Mouse (Mus musculus) forebrain, embryonic 15.5 days (tissue): ENCODE data around the gene Tac4. TPM values are rescaled to one million over a fixed set of nuclear protein-coding genes. Genes with fewer than 3 reads are reported as not detected.

Experiments used
- ATAC-seq: fragments of 200-750 bp; cut with Nextera tagmentation; replicated peaks from 2 replicates; pipeline ENCODE4 v1.8.0; 2017; ENCODE audit warnings: mild to moderate bottlenecking, moderate TSS enrichment, moderate library complexity
- H3K27ac ChIP-seq: fragments of 300-500 bp; sonication (generic); replicated peaks from 2 replicates; pipeline ENCODE4 v1.5.1; 2015; ENCODE audit warnings: mild to moderate bottlenecking, inconsistent platforms
- H3K27me3 ChIP-seq: fragments of 300-500 bp; sonication (generic); 2 replicates; pipeline ENCODE4 v1.6.1; 2015; ENCODE audit warnings: inconsistent platforms
- H3K36me3 ChIP-seq: fragments of 300-500 bp; sonication (generic); 2 replicates; pipeline ENCODE4 v1.6.1; 2015; ENCODE audit warnings: mild to moderate bottlenecking, inconsistent platforms
- H3K4me1 ChIP-seq: fragments of 300-500 bp; sonication (generic); 2 replicates; pipeline ENCODE4 v1.6.1; 2015; ENCODE audit warnings: inconsistent platforms
- H3K4me2 ChIP-seq: fragments of 300-500 bp; sonication (generic); replicated peaks from 2 replicates; pipeline ENCODE4 v1.6.1; 2015; ENCODE audit warnings: mild to moderate bottlenecking, inconsistent platforms
- H3K4me3 ChIP-seq: fragments of 300-500 bp; sonication (generic); 2 replicates; pipeline ENCODE4 v1.5.1; 2015; ENCODE audit warnings: mild to moderate bottlenecking, inconsistent platforms
- H3K9ac ChIP-seq: fragments of 300-500 bp; sonication (generic); replicated peaks from 2 replicates; pipeline ENCODE4 v1.6.1; 2015; ENCODE audit warnings: mild to moderate bottlenecking, inconsistent platforms
- H3K9me3 ChIP-seq: fragments of 300-500 bp; sonication (generic); 2 replicates; pipeline ENCODE4 v1.6.1; 2016; ENCODE audit warnings: inconsistent platforms
- WGBS: fragments of 180-500 bp; shearing (Covaris S2); methylation state at CpG from one replicate; pipeline ENCODE4 v1.1.7; 2015; ENCODE audit warnings: mixed read lengths; 5-methylcytosine and 5-hydroxymethylcytosine counted together
- polyA plus RNA-seq: library from polyadenylated mRNA; unstranded; fragments of >200 nt; fragmentation: Nextera tagmentation; extraction: Ambion mirVana; gene quantifications from 2 replicates; pipeline ENCODE4 v1.2.1, GENCODE M21; 2015

The Tac4 gene
- not detected in 2 replicates for polyA plus RNA-seq

DNA sequence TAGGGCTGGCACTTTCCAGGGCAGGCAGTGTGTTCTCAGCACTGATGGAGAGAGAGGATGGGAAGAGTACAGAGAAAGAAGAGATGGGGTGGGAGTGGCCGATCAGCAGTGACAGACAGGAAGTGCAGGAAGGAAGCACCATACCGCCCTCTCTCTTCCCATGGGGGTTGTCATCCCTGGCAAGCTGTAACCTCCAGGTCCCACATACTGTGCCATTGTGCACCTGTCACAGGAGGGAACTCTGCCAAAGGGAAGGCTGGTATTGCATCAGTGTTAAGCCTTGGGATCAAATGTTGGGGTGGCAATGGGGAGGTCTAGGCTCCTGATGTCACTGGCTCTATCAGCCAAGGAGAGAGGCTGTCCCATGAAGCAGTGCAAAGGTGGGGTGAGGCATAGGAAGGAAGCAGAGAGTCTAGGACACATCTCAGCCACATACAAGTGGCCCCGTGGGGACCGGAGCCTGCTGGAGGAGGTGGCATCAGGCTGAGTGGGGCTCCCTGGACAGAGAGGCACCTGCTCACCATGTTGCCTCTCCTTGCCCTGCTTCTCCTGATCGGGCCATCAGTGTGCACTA lies at the start of gene Tac4:
Gene Tac4, plus strand, starts transcription at position 352 of the 574 bp plus-strand sequence.
- ATAC-seq, result no peak
- Histone ChIP-seq H3K9ac (no peak within 1 kb of the TSS), H3K36me3 (no peaks in the 10 kb centered on the region), H3K9me3 (no peaks in the 10 kb centered on the region), H3K27ac (no peak within 1 kb of the TSS), H3K27me3 (no peaks in the 10 kb centered on the region), H3K4me1 (peaks cover 22% of the 10 kb centered on the region), H3K4me2 (no peak within 1 kb of the TSS), H3K4me3 (no peak within 1 kb of the TSS)
- WGBS, result 74% methylated on average over 5 of the region's 5 CpGs

DNA sequence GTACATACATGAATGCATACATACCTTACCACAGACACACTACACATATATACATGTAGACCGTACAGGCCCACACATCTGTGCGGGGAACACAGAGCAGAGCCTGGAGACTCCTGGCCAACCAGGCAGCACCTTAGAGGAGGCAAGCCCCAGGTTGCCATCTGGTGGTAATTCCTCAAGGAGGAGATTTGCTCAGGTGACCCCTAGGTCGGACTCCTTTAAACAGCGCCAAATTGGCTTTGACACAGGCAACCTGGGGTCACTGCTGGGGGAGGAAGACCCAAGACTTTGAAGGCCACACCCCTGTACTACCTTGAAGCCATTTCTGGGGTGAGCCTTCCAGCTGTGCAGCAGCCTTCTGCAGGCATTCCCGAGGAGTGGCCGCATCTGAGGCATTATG lies 47.7 kb upstream of the Tac4 start:
- H3K27me3 ChIP-seq, result no peaks in the 10 kb centered on the region
- no peak overlapping the region for H3K27ac ChIP-seq
- no peak for ATAC-seq
- H3K9ac ChIP-seq, result no peak overlapping the region
- H3K4me2 ChIP-seq, result no peak overlapping the region
- no peaks in the 10 kb centered on the region for H3K36me3 ChIP-seq
- WGBS, result 28% methylated on average over 6 of the region's 6 CpGs
- peaks cover 15% of the 10 kb centered on the region for H3K4me1 ChIP-seq
- H3K4me3 ChIP-seq, result no peak overlapping the region
- no peaks in the 10 kb centered on the region for H3K9me3 ChIP-seq

DNA sequence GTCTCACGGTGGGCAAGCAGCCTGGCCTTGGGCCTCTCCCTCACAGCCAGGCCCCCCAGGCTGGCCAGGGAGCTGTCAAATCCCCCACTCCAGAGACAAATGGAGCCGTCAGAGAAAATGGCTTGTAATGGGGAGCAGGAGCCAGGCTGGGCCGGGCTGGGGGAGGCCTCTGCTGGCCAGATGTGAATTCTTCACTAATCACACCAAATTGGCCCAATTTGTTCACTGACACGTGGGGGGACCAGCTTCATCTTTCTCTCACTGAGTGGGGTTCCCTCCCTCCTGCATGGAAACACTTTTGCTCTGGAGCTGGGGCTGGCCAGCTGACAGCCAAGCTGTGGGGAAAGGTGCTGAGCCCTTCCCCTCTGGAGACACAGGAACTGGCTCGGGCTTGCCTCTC lies 47.0 kb upstream of the Tac4 start:
- Histone ChIP-seq H3K9ac (no peak overlapping the region), H3K9me3 (no peaks in the 10 kb centered on the region), H3K4me2 (no peak overlapping the region), H3K4me1 (peaks cover 15% of the 10 kb centered on the region), H3K27ac (no peak overlapping the region), H3K36me3 (no peaks in the 10 kb centered on the region), H3K27me3 (no peaks in the 10 kb centered on the region), H3K4me3 (no peak overlapping the region)
- WGBS, result 16% methylated on average over 5 of the region's 5 CpGs
- no peak for ATAC-seq

DNA sequence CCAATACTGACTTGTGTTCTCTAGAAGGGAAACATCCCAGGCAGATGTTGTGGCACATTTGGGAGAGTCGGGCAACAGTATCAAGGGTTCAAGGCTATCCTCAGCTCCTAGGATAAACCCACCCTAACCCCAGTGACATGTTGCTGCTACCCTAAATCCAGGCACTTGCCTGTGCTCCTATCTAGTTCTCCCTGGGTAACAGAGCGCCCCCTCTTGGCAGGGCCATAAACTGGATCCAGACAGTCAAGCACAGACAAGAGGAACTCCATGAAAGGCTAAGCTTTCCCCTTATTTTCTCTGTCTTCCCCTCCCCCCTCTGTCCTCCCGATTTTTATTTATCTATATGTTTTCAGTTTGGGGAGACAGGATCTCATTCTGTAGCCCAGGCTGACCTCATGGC lies 45.1 kb upstream of the Tac4 start:
- Histone ChIP-seq H3K36me3 (no peaks in the 10 kb centered on the region), H3K9me3 (no peaks in the 10 kb centered on the region), H3K9ac (no peak overlapping the region), H3K27me3 (no peaks in the 10 kb centered on the region), H3K4me1 (peaks cover 4% of the 10 kb centered on the region; the same call in 1 of the 2 replicates), H3K27ac (no peak overlapping the region), H3K4me2 (no peak overlapping the region), H3K4me3 (no peak overlapping the region)
- WGBS, result 75% methylated on average over 3 of the region's 3 CpGs
- no peak for ATAC-seq

DNA sequence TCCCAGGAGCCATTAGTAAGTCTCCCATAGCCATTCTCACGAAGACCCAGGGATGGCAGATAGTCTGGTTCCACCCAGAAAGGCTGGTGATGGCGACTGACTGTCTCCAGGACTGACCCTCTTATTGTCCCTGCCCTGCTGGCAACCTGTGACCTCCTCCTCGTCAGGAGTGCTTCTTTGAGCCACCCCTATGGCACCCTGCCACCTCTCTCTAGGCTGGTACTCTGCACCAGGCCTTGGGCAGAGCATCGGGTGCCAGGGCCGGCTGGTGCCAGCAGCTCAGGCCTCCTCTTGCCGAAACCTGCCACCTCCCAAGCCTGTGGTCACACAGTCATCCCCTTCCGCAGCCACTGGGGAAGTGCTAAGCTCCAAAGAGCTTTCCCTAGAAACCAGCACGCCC lies 42.2 kb upstream of the Tac4 start:
- Histone ChIP-seq H3K9me3 (no peaks in the 10 kb centered on the region), H3K27me3 (peaks cover 19% of the 10 kb centered on the region), H3K9ac (no peak overlapping the region), H3K4me1 (peaks cover 13% of the 10 kb centered on the region), H3K27ac (no peak overlapping the region), H3K4me3 (no peak overlapping the region), H3K36me3 (no peaks in the 10 kb centered on the region), H3K4me2 (no peak overlapping the region)
- WGBS, result 63% methylated on average over 8 of the region's 8 CpGs
- no peak for ATAC-seq

DNA sequence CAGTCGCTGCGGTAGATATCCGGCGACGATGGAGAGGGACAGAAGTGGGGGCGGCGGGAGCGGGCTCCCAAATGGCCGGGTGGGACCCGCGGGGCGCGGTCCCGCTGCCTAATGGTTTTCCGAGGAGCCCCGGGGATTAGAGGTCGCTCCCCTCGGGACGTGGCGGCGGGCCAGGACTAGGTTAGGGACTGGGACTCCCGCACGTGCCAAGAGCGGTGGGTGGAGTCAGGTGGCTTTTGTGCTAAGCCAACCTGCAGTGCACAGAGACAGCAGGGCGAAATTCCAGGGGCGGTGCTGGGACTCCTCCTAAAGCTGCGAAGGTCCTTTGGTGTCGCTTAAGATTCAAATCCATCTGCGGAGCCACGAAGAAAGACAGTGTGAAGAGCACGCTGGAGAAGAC lies 37.9 kb upstream of the Tac4 start:
- no peak for ATAC-seq
- peak overlapping the region; percentile 70 for H3K4me2 ChIP-seq
- peaks cover 11% of the 10 kb centered on the region for H3K4me1 ChIP-seq
- no peaks in the 10 kb centered on the region for H3K36me3 ChIP-seq
- no peak overlapping the region for H3K27ac ChIP-seq
- peak overlapping the region; percentile 43 for H3K9ac ChIP-seq
- H3K4me3 ChIP-seq, result peak overlapping the region; percentile 40
- H3K27me3 ChIP-seq, result peaks cover 26% of the 10 kb centered on the region
- H3K9me3 ChIP-seq, result no peaks in the 10 kb centered on the region
- WGBS, result under 1% methylated on average over 31 of the region's 31 CpGs

DNA sequence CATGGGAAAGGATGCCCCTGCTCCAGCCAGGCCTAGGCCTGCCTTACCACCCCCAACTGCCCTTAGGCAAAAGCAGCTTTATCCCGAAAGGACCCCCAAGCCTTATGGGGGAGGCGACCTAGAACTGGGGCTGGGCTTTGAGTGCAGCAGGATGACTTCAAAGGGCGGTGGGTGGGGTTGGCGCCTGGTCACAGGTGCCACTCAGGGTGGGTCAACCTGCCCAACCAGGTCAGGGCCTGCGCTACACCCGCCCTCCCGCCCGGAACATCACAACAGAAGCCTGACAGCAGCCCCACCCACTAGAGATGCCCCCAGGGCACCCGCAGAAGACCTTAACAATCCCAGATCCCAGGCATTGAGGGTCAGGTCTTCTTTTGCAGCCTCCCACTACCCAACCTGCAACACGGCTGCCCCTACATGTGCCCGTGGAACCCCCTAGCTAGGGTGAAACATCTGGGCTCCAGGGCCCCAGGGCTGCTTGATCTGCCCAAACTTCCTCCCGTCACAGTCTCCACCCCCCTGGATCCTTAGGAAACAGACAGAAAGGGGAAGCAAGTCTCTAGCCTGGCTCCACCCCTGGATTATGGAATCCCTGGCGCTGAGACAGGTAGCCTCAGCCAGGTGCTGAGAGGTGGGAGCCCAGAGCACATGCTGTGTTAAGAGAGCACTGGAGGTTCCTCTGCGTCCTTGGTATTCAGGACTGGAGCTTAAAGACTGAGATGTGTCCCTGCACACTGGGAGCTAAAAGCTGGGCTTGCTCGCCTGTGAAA lies 37.0 kb upstream of the Tac4 start:
- no peak for ATAC-seq

DNA sequence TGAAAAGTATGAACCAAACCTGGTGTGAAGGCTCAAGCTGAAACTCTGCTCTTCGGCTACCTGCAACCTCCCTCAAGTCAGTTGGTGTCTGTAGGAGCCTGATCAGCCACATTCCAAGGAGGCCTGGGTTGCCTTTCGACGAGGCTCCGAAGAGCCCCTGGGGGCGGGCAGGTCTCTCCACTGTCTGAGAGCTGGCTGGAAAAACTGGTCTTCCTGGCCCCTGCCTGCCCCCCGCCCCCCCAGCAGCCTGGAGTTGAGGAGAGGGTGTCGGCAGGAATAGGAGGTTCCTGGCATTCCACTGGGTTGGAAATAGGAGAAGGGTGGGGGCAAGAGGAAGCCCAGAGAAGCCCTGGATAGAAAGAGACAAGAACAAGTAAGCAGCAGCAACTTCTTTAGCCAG lies 35.9 kb upstream of the Tac4 start:
- no peak overlapping the region for H3K9ac ChIP-seq
- H3K4me3 ChIP-seq, result no peak overlapping the region
- H3K9me3 ChIP-seq, result no peaks in the 10 kb centered on the region
- H3K36me3 ChIP-seq, result no peaks in the 10 kb centered on the region
- H3K4me2 ChIP-seq, result no peak overlapping the region
- H3K27me3 ChIP-seq, result peaks cover 26% of the 10 kb centered on the region
- peaks cover 11% of the 10 kb centered on the region for H3K4me1 ChIP-seq
- WGBS, result 30% methylated on average over 7 of the region's 7 CpGs
- H3K27ac ChIP-seq, result no peak overlapping the region
- ATAC-seq, result no peak

More for the DNA sequence above, 37.0 kb upstream of the Tac4 start:
- H3K9ac ChIP-seq, result no peak overlapping the region
- H3K27me3 ChIP-seq, result peaks cover 26% of the 10 kb centered on the region
- H3K9me3 ChIP-seq, result no peaks in the 10 kb centered on the region
- H3K4me2 ChIP-seq, result peak overlapping the region; percentile 70
- no peak overlapping the region for H3K27ac ChIP-seq
- H3K36me3 ChIP-seq, result no peaks in the 10 kb centered on the region
- WGBS, result 21% methylated on average over 15 of the region's 15 CpGs
- H3K4me1 ChIP-seq, result peaks cover 11% of the 10 kb centered on the region
- H3K4me3 ChIP-seq, result peak overlapping the region; percentile 40

DNA sequence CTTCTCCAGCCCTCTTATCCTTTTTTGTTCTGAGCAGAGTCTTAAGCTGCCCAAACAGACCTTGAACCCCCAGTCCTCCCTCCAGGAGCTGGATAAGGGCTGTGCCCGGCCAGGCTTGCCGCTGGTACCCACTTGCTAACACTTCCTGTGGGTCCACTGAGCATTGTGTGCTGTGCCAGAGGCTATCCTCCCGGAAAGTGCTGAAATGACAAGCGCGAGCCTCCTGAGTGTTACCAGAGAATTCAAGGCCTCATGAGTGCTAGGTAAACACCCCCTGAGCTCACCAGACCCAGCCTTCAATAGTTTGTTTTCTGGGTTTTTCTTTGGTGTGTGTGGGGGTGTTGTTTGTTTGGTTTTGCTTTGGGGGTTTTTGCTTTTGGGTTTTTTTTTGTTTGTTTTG lies 33.9 kb upstream of the Tac4 start:
- Histone ChIP-seq H3K27ac (no peak overlapping the region), H3K27me3 (peaks cover 22% of the 10 kb centered on the region), H3K36me3 (no peaks in the 10 kb centered on the region), H3K4me3 (no peak overlapping the region), H3K4me2 (no peak overlapping the region), H3K9ac (no peak overlapping the region), H3K4me1 (peaks cover 15% of the 10 kb centered on the region), H3K9me3 (no peaks in the 10 kb centered on the region)
- ATAC-seq, result no peak
- 72% methylated on average over 5 of the region's 5 CpGs for WGBS

DNA sequence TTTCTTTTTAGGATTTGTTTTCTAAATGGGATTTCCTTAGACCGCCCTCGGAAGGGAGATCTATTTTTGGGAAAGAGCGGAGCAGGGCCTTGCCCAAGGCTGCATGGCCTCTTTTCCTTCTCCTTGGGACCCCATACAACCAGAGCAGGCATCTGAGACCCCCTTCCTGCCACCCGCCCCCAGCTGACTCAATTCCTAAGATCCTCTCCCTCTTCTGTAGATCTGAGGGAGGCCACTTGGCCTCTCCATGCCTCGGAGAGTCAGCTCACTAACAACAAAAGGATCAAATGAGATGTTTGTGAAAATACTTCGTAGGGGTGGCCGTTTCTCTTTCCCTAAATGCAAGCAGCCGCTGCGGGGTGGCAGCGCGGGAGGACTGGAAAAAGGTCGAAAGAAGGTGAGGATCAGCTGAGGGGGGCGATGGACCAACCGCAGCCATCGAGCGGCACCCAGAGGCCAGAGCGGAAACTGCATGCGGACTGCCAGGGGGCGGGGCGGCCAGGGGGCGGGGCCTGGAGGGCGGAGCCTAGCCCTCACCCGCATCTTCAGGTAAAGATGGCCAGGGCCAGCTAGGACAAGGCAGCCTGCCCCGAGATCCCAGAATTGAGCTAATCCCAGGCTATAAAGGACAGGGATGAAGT lies 29.5 kb upstream of the Tac4 start:
- Histone ChIP-seq H3K9ac (no peak overlapping the region), H3K36me3 (no peaks in the 10 kb centered on the region), H3K9me3 (no peaks in the 10 kb centered on the region), H3K4me1 (0 out of 2 replicates have a peak, but pooled peaks cover 4% of the 10 kb centered on the region), H3K27ac (no peak overlapping the region), H3K4me2 (peak overlapping the region; percentile 32), H3K4me3 (0 out of 2 replicates have a peak overlapping the region, but pooled peaks have one; percentile 13), H3K27me3 (no peaks in the 10 kb centered on the region)
- peak; percentile 64; the same call in 1 of the 2 replicates for ATAC-seq
- WGBS, result 7% methylated on average over 24 of the region's 24 CpGs

DNA sequence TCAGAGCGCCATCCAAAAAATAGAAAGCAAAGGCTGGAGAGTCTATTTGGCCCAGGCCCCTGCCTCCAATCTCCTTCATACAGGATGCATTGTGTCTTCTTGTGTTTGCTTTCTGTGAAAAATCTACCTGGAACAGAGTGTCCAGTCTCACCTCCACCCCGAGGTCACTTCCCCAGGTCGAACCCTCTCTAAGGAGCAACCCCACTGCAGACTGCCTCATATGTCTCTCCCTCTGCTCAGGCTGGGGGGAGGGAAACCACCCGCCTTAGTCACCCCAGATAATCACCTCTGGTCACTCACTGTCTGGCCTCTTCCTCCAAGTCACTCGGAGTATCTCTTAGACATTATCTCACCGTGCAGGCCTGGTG lies 29.0 kb upstream of the Tac4 start:
- H3K4me2 ChIP-seq, result peak overlapping the region; percentile 32; the same call in 1 of the 2 replicates
- no peak overlapping the region for H3K9ac ChIP-seq
- H3K27me3 ChIP-seq, result no peaks in the 10 kb centered on the region
- WGBS, result 34% methylated on average over 6 of the region's 6 CpGs
- H3K27ac ChIP-seq, result no peak overlapping the region
- no peaks in the 10 kb centered on the region for H3K36me3 ChIP-seq
- 0 out of 2 replicates have a peak, but pooled peaks have one; percentile 8 for ATAC-seq
- no peaks in the 10 kb centered on the region for H3K9me3 ChIP-seq
- 0 out of 2 replicates have a peak, but pooled peaks cover 4% of the 10 kb centered on the region for H3K4me1 ChIP-seq
- H3K4me3 ChIP-seq, result 0 out of 2 replicates have a peak overlapping the region, but pooled peaks have one; percentile 13

DNA sequence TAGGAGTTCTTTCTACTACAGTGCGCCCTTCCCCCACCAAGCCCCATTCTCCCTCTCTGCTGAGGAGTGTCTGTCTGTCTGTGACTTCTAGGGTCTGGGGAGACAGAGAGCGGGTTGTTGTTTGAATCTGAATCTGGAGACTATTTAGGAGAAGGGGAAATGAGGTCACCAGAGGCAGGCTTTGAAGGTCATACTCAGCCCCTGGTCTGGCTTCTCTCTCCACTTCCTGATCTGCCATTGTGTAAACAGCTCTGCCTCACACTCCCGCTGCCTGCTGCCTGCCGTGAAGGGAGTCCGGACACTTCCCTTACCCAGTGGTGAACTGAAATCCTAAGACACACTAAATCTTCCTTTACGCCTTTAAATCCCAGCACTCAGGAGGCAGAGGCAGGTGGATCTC lies 22.9 kb upstream of the Tac4 start:
- Histone ChIP-seq H3K9me3 (no peaks in the 10 kb centered on the region), H3K4me1 (no peaks in the 10 kb centered on the region), H3K9ac (no peak overlapping the region), H3K4me2 (no peak overlapping the region), H3K27ac (no peak overlapping the region), H3K36me3 (no peaks in the 10 kb centered on the region), H3K4me3 (no peak overlapping the region), H3K27me3 (no peaks in the 10 kb centered on the region)
- WGBS, result 87% methylated on average over 6 of the region's 6 CpGs
- ATAC-seq, result no peak
